Mouse (Mus musculus): ENCODE measurements at regions not wholly inside any gene's neighbourhood (a gene's known extent, or its start where the extent isn't known, plus 50 kb on each side); places are given as distances from the start of the nearest gene placed in this dataset.
A peak's percentile ranks its signal among the peaks of the same experiment; 100 is the strongest.

DNA sequence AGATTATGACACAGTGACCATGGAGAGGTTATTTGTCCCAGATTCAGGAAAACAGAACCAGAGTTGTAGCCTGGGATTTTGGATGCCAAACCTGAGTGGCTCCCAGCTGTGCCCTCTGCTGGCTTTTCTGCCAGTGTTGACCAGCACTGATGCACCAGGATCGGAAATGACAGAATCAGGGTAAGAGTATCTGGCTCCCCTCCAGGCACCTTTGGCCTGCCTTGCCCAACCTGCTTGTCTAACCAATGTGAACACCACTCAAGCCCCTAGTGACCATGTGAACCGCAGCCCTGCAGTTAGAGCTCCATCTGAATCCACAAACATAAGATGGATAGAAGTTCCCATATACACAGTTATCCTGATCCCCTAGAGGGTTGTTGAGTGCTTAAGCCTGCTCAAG is 210.6 kb downstream of the 4933412E24Rik start:
- no peak for ATAC-seq (replicated peaks in 1 of 2; ENCODE audit: insufficient read depth in 1 of 2, low FRiP score in 2 of 2, low TSS enrichment in 1 of 2, low read depth in 1 of 2, poor library complexity in 2 of 2, severe bottlenecking in 2 of 2)

DNA sequence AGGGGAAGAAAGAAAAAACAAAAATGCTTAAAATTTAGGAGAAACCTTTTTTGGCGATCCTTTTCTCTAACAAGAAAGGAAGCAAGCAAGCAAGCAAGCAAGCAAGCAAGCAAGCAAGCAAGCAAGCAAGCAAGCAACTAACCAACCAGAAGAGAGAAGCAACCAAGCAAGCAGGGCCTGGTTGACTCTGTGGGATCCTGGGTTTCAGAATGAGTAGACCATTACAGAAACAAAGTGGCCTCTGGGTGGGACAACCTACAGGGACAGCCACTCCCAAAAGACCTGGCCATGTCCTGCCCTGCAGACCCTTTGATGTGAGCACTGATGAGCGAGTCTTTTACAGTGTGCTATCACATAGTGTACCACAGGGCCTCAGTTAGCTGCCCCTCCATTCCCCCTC is 211.6 kb downstream of the 4933412E24Rik start:
- no peak for ATAC-seq (replicated peaks in 1 of 2; ENCODE audit: insufficient read depth in 1 of 2, low FRiP score in 2 of 2, low TSS enrichment in 1 of 2, low read depth in 1 of 2, poor library complexity in 2 of 2, severe bottlenecking in 2 of 2)

DNA sequence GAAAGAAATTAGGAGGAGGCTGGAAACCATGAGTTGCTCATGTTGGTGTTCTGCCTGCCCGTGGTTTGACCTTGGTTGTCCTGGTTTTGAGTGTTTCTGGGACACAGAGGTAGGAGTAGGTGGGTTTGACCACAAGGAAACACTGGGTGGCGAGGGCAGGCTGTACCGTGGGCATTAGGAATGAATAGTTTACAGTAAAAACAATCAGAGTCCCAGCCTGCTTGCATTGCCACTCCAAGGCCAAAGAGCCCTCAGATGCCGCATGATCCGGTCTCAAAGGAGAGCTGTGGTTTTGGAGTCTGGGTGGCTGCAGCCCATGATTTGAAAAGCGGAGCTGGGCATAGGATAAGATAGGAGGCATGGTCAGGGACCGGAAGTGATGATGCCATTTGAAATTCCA is 212.0 kb downstream of the 4933412E24Rik start:
- no peak for ATAC-seq (replicated peaks in 1 of 2; ENCODE audit: insufficient read depth in 1 of 2, low FRiP score in 2 of 2, low TSS enrichment in 1 of 2, low read depth in 1 of 2, poor library complexity in 2 of 2, severe bottlenecking in 2 of 2)

DNA sequence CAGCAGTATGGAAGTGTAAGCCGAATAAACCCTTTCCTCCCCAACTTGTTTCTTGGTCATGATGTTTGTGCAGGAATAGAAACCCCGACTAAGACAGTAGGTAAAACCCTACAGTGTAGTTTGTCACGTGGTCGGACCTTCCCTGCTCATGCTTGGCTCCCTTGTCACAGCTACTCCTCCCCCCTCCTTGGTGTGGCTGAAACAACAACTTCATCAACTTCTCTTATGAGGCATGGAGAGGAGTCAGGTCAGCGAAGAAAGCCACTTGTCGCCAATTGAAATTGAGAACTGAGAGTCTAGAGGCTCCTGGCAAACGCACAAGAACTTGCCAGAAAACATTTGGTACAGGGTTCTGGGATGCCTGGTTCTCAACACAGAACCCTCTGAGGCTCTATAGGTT is 214.1 kb downstream of the 4933412E24Rik start:
- no peak for ATAC-seq (replicated peaks in 1 of 2; ENCODE audit: insufficient read depth in 1 of 2, low FRiP score in 2 of 2, low TSS enrichment in 1 of 2, low read depth in 1 of 2, poor library complexity in 2 of 2, severe bottlenecking in 2 of 2)

DNA sequence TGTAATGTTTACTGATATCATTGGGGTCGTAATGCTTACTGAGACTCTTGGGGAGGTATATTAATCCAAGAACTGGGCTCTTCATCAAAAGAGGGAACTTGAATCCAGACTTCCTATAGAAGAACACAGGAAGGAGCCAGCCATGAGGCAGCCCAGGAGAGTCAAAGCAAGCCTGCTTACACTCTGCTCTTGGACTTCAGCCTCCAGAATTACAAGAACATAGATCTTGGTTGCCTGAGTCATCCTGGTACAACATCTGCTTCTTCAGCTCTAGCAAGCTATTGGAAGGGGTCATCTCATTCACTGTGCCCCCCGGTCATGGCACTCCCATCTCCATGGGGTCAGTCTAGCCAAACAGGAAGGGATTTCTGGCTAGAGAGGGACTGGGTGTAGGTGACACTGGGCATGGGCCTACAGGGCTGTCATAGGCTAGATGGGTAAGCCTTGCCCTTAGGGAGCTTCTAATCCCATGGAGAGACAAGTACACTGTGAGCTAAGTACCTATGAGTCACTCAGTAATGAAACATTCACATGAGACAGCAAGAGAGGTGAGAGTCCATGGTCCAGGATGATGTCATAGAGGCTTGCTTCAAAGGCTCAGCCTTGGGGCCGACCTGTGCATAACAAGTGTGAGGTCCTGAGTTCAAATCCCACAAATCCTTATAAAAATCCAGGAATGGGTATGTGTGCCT is 217.1 kb downstream of the 4933412E24Rik start:
- no peak for ATAC-seq (replicated peaks in 1 of 2; ENCODE audit: insufficient read depth in 1 of 2, low FRiP score in 2 of 2, low TSS enrichment in 1 of 2, low read depth in 1 of 2, poor library complexity in 2 of 2, severe bottlenecking in 2 of 2)

DNA sequence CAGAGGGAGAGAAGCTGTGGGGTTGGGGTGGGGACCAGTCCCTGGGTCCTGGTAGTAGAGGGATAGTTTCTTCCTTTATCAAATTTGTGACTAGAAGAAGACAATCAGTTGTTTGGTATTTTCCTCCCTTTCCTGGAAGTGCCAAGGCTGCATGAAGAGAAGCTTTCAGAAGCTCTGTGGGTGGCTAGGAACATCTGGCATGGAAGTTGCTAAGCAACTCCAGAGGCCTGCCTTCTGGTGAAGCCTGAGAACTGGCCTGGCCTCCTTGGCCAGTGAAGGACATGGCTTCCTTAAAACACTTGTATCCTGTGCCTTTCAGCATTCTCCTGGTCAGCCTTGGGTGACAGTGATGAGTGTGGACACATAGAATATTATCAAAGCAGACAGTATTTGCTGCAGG is 217.9 kb downstream of the 4933412E24Rik start:
- no peak for ATAC-seq (replicated peaks in 1 of 2; ENCODE audit: insufficient read depth in 1 of 2, low FRiP score in 2 of 2, low TSS enrichment in 1 of 2, low read depth in 1 of 2, poor library complexity in 2 of 2, severe bottlenecking in 2 of 2)

DNA sequence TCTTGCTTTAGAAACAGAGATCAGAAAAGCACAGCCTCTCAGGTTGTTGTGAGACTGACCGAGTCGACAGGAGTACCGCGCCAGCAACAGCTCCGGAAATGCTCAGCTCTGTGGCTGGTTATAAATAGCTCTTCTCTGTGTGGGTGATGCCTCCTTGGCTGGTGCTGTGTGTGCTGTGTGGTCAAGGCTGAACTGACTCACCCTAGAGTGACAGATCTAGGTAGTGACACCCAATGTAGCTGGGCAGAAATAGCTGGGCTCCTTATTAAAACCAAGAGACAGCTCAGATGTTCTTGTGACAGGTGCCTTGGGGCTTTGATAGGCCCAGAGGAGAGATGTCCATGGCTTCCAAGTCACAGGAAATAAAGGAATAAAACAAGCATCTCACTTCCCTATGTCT is 220.7 kb downstream of the 4933412E24Rik start:
- peak; percentile 88 to 93 for ATAC-seq (replicated peaks in 1 of 2; ENCODE audit: insufficient read depth in 1 of 2, low FRiP score in 2 of 2, low TSS enrichment in 1 of 2, low read depth in 1 of 2, poor library complexity in 2 of 2, severe bottlenecking in 2 of 2)

DNA sequence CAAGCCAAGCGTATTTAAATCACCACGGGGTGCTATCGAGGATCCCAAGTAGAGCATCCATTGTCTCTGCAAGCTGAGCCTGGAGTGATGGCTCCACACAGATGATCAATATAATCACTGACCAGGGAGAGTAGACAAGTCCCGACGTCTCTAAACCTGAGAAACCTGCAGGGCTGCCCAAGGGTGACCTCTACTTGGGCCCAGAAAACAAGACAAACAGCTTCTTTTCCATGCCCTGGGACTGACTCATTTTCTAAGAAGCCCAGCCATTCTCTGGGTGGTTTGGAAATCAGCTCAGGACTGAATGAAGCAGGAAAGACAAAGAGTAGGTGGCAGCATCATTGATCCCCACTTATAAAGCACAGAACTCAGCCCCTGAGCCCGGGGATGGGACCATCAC is 221.5 kb downstream of the 4933412E24Rik start:
- ATAC-seq (replicated peaks in 1 of 2; ENCODE audit: insufficient read depth in 1 of 2, low FRiP score in 2 of 2, low TSS enrichment in 1 of 2, low read depth in 1 of 2, poor library complexity in 2 of 2, severe bottlenecking in 2 of 2), result no peak

DNA sequence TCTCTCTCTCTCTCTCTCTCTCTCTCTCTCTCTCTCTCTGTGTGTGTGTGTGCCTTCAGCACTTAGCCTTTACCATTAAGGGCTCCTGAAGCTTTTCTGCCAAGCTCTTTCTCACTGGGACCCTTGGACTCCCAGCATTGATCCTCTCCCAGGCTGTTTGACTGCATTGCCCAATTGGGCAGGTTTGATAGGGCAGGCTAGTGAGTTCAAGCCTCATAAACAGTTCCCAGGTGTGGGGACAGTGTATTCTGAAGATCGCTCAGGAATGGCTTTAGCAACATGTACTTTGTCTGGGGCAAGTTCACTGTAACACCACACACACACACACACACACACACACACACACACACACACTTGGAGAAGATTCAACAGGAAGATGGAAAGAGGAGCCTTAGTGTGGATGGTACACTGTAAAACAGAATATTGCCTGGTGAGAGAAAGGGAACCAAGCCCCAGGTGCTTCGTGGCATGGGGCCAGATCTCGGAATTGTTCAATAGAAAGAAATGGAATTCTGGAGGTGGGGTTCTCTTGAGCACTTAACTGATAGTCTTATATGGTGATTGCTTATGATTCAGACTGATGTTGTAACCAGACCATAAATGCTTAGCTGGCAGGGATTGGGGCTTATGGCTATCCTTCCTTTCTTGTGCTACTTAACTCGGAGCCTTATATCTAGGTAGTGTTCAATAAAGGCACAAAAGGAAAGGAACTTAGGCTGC is 229.5 kb downstream of the 4933412E24Rik start:
- ATAC-seq (replicated peaks in 1 of 2; ENCODE audit: insufficient read depth in 1 of 2, low FRiP score in 2 of 2, low TSS enrichment in 1 of 2, low read depth in 1 of 2, poor library complexity in 2 of 2, severe bottlenecking in 2 of 2), result no peak

DNA sequence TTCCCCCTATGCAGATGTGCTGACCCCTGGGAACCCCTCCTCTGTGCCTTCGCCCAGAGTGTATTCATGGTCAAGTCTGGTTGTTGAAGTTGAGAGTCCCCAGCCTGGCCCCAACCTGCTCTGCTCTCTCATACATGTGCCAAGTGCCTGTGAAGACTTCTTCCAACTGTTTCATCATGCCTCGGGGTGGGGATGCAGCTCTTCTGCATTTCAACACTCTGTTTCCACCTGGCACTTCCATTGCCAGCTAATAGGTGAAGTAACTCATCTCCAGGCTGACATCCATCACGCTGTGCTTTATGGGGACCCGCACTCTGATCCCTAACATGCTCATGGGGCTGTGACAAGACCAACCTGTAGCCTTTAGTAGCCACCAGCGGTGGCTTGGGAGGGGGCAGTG is 230.4 kb downstream of the 4933412E24Rik start:
- peak in 1 of 2 experiments; percentile 21; a peak in 1 of 4 replicates for ATAC-seq (replicated peaks in 1 of 2; ENCODE audit: insufficient read depth in 1 of 2, low FRiP score in 2 of 2, low TSS enrichment in 1 of 2, low read depth in 1 of 2, poor library complexity in 2 of 2, severe bottlenecking in 2 of 2)

DNA sequence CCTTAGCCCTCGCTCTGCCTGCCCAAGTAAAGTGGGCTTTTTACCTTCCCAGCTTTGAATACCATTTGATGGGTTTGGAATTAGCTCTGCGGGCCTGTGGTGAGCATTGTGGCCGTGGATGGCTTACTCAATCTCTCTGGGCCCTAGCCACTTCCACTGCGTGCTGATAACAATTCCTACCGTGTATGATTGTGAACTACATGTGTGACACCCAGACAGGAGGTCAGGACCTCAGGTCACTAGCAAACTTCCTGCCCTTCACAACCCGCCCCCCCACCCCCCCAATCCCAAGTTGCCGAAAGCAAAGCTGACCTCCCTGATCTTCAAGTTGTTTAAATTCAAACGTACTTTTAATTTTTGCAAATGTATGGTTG is 231.9 kb downstream of the 4933412E24Rik start:
- no peak for ATAC-seq (replicated peaks in 1 of 2; ENCODE audit: insufficient read depth in 1 of 2, low FRiP score in 2 of 2, low TSS enrichment in 1 of 2, low read depth in 1 of 2, poor library complexity in 2 of 2, severe bottlenecking in 2 of 2)

DNA sequence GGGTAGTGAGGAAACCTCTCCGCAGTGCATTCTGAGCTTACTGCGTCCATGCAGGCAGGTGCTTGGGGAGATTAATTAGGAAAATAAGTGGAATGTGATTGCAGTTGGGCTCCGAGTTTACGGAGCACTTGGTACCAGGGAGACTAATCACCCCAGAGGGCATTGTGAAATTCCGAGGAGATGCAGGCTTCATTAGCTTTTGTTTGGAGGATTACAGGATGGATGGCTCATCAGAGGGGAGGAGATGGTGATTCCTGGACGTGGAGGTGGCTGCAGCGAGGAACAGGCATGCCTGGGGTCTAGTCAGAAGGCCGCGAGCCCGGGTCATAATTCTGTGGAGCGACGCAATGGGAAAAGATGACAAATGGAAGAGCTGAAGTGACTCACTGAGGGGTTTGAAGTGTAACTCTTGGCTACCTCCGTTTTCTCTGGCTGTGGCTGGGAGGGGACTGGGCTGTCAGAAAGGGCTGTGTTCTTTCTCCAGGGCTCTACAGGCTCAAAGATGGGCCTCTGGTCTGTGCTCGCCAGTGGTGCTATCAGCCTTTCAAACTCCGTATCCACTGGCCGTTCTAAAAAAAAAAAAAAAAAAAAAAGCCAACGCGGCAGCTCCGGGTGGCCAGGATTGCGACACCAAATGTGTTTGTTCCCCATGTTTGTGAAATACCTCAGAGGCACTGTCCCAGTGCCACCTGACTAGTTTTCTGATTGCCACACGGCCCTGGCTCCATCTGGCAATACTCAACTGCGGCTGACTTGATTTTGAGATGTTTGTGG is 232.4 kb downstream of the 4933412E24Rik start:
- ATAC-seq (replicated peaks in 1 of 2; ENCODE audit: insufficient read depth in 1 of 2, low FRiP score in 2 of 2, low TSS enrichment in 1 of 2, low read depth in 1 of 2, poor library complexity in 2 of 2, severe bottlenecking in 2 of 2), result peak; percentile 81

DNA sequence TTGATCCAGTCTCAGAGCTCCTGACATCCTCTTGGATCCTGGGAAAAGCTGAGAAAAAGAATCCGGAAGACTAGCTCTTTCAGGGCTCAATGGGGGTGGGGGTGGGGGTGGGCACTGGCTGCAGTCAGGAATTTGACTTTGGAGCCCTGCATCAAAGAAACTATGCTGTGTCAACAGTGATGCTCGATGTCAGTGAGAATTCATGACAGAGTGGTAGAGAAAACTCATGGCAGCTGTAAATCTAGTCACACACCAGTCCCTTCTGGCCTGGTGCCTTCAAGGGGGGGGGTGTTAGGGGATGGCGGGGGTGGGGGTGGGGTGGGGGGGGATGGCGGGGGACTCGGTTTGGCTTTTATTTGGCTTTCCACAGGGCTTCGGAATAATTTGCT is 233.0 kb downstream of the 4933412E24Rik start:
- no peak for ATAC-seq (replicated peaks in 1 of 2; ENCODE audit: insufficient read depth in 1 of 2, low FRiP score in 2 of 2, low TSS enrichment in 1 of 2, low read depth in 1 of 2, poor library complexity in 2 of 2, severe bottlenecking in 2 of 2)

DNA sequence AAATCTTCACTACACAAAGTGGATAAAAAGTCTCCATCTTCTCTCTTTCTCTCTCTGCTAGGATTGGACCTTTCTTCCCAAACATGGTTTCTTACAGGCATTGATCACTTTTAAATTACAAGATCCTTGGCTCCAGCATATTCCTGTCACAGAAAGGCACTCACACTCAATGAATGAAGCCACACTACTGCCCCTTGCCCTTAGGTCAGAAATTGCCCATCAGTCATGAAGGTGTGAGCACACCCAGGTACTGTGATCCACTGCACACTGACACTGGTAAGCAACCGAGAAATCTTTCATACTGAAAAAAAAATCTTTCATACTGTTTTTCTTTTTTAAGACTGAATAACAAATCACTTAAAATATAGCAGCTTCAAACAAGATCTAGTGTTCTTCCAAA is 235.9 kb downstream of the 4933412E24Rik start:
- ATAC-seq (replicated peaks in 1 of 2; ENCODE audit: insufficient read depth in 1 of 2, low FRiP score in 2 of 2, low TSS enrichment in 1 of 2, low read depth in 1 of 2, poor library complexity in 2 of 2, severe bottlenecking in 2 of 2), result no peak

DNA sequence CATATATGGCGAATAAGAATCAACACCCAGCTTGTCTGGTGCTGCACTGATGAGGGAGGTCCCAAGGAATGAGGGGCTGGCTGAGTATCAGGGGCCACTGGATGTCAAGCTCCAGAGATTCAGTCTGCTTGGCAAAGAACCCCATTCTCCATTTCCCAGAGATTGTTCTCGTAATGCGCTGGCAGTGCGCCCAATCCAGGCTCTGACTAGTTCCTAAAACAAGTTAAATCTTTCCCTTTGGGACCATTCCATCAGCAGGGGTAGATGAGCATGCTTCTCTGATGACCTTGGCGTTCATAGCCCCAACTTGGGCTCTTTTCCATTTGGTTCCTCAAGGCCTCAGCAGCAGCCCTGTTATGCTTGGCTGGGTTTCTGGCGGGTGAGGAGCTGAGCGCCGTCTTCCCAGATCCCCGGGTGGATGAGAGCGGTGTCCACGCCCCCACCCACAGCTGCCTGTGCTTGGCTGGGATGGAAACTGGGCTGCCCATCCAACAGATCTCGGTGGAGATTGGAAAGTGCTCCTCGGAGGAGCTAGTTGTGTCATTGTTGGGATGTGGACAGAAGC is 239.0 kb downstream of the 4933412E24Rik start:
- ATAC-seq (replicated peaks in 1 of 2; ENCODE audit: insufficient read depth in 1 of 2, low FRiP score in 2 of 2, low TSS enrichment in 1 of 2, low read depth in 1 of 2, poor library complexity in 2 of 2, severe bottlenecking in 2 of 2), result no peak

DNA sequence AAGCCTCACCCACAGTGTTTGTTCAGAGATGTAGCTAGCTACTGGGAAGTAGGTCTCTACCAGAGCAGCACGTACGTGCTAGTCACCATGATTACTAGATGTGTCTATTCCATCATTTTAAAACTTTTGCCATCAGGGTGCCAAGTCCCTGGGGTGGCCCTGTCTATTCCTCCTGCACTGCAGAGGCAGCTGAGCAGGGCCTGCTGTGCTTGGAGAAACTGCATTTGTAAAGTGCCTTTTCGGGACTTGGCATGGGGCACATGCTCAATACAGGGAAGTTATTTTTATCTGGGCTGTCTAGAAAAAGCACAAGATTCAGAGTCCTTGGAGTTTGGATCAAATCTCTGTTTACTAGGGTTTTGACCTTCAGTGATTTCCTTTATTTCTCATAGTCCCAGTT is 240.6 kb downstream of the 4933412E24Rik start:
- no peak for ATAC-seq (replicated peaks in 1 of 2; ENCODE audit: insufficient read depth in 1 of 2, low FRiP score in 2 of 2, low TSS enrichment in 1 of 2, low read depth in 1 of 2, poor library complexity in 2 of 2, severe bottlenecking in 2 of 2)

DNA sequence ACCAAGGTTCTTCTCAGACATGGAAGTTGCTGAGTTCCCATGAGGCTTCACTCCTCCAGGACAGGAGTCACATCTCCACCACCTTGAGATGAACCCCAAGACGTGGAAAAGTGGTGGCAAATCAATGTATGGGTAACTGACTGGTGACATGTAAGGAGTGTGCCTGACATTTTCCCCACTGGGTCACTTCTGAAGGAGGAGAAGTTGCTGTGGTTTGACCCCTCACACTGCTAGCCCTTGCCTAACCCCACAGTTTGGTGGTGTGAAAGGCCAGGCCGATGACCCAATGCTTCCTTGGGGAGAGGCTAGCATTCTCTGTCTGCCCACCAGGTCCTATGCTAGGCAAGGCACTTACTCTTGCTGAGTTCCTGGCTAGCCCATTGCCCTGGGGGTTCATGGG is 242.4 kb downstream of the 4933412E24Rik start:
- no peak for ATAC-seq (replicated peaks in 1 of 2; ENCODE audit: insufficient read depth in 1 of 2, low FRiP score in 2 of 2, low TSS enrichment in 1 of 2, low read depth in 1 of 2, poor library complexity in 2 of 2, severe bottlenecking in 2 of 2)

DNA sequence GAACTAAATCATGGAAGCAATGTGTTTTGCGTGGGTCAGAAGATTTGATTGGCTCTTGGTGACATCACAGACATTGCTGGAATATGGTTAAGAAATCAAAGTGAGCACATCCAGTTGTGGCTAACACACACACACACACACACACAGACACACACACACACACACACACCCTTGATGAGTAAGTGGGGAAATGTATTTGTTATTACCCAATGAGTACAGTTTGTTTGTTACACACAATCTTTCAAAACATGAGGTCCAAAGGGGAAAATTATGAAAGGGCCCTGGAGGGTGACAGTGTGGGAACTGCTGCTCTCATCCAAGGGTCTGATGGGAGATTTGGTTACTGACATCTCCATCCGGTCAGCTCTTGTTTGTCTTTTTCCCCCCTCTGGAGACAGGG is 243.8 kb downstream of the 4933412E24Rik start:
- no peak; a peak in 1 of 4 replicates for ATAC-seq (replicated peaks in 1 of 2; ENCODE audit: insufficient read depth in 1 of 2, low FRiP score in 2 of 2, low TSS enrichment in 1 of 2, low read depth in 1 of 2, poor library complexity in 2 of 2, severe bottlenecking in 2 of 2)
